Mouse (Mus musculus) splenic B cell, adult 2 months (primary cell): ENCODE data around the gene Sult2a3.
"Not testable (repeated sequence)": the region's sequence is repeated elsewhere in the genome, so short reads cannot be mapped to it uniquely, and the experiment has no call there.

ENCODE experiments used
- DNase-seq: peaks from one replicate; pipeline ENCODE4 v3.0.0-alpha.2; 2011; ENCODE audit warnings: low read depth, low spot score
- H3K27me3 ChIP-seq: 2 replicates; pipeline ENCODE4 v1.6.1; 2012; ENCODE audit warnings: mild to moderate bottlenecking, low read length, moderate library complexity, mixed read lengths; ENCODE audit not compliant: control insufficient read depth, poor library complexity, insufficient read depth, severe bottlenecking
- H3K36me3 ChIP-seq: 2 replicates; pipeline ENCODE4 v1.6.1; 2012; ENCODE audit warnings: mild to moderate bottlenecking, low read length, moderate library complexity, mixed read lengths; ENCODE audit not compliant: control insufficient read depth, poor library complexity, insufficient read depth, severe bottlenecking

Sult2a3 gene

GRCm38 (mm10) chr7:14122944-14123343 lies at the start of gene Sult2a3:
Sult2a3 (minus strand) TSS chr7:14123044.
- DNase-seq = no peak
- Histone ChIP-seq H3K27me3 (no peaks in the 10 kb centered on the region), H3K36me3 (no peaks in the 10 kb centered on the region)

- Histone ChIP-seq H3K27me3 (no peaks in the 10 kb centered on the region), H3K36me3 (no peaks in the 10 kb centered on the region)
- no peak for DNase-seq
Observed at GRCm38 (mm10) chr7:14120436-14120835, 2.4 kb downstream of the Sult2a3 start.

- not testable (repeated sequence) for H3K36me3 ChIP-seq, DNase-seq, H3K27me3 ChIP-seq
Observed at GRCm38 (mm10) chr7:14119865-14120264, 3.0 kb downstream of the Sult2a3 start.

- Histone ChIP-seq H3K36me3 (no peaks in the 10 kb centered on the region), H3K27me3 (no peaks in the 10 kb centered on the region)
- DNase-seq = no peak
Observed at GRCm38 (mm10) chr7:14116761-14117160, 6.1 kb downstream of the Sult2a3 start.

- not testable (repeated sequence) for H3K36me3 ChIP-seq, DNase-seq, H3K27me3 ChIP-seq
Observed at GRCm38 (mm10) chr7:14114471-14114870, 8.4 kb downstream of the Sult2a3 start.

GRCm38 (mm10) chr7:14047821-14048220 lies 75.0 kb downstream of the Sult2a3 start:
- not testable (repeated sequence) for H3K27me3 ChIP-seq, DNase-seq, H3K36me3 ChIP-seq

- not testable (repeated sequence) for H3K36me3 ChIP-seq, DNase-seq, H3K27me3 ChIP-seq
Observed at GRCm38 (mm10) chr7:14030831-14031230, 92.0 kb downstream of the Sult2a3 start.
